Mouse (Mus musculus): ENCODE measurements around the gene Nadk. TPM values are rescaled to one million over a fixed set of nuclear protein-coding genes. Genes with fewer than 3 reads are reported as not detected.

Gene Nadk
- total and polyA plus RNA-seq, 2 experiments from 2014 or later: 37.4 to 48.0 TPM

DNA sequence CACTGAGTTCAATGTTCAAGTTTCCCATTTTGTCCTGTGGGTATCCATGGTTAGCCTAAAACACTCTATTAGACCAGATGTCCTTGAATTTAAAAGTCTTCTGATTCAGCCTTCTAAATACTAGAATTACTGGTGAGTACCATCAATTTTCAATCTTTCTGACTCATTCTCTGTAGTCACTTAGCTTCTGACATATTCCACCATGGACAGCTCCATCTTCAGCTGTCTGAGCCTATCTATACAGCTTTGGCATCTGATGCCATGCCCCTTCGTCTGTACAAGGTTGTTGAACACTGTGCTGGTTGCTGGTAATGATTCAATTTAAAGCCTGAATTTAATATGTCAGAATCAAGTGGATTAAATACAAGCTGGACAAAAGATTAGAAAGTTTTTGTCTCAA, 6.7 kb upstream of the Nadk start:
- H3K27me3 ChIP-seq (ENCODE audit: control insufficient read depth, insufficient read depth, low read length): no peaks in the 10 kb centered on the region
- H3K4me3 ChIP-seq (ENCODE audit: low read depth, low read length): no peak overlapping the region
- H3K36me3 ChIP-seq (replicated peaks; ENCODE audit: control insufficient read depth, insufficient read depth, low read length): peaks cover 81% of the 10 kb centered on the region
- 43% methylated on average over 1 of the region's 1 CpGs for WGBS
- no peaks in the 10 kb centered on the region for H3K9me3 ChIP-seq (replicated peaks; ENCODE audit: control insufficient read depth, low read length)
- no peak overlapping the region for H3K27ac ChIP-seq (ENCODE audit: low read depth)
- ATAC-seq (ENCODE audit: insufficient read depth, low read depth) (no peak), DNase-seq (ENCODE audit: low spot score) (no peak)
- no peak overlapping the region for H3K4me2 ChIP-seq (ENCODE audit: low read depth, low read length)
- H3K4me1 ChIP-seq (ENCODE audit: control insufficient read depth, insufficient read depth): peaks cover 6% of the 10 kb centered on the region
- TF ChIP-seq CTCF (IDR thresholded peaks at IDR 0.05; ENCODE audit: low read depth) (no peak), EP300 (IDR thresholded peaks at IDR 0.05; ENCODE audit: low read depth) (no peak)
- H3K9ac ChIP-seq (replicated peaks; ENCODE audit: low read depth, low read length): no peak overlapping the region

DNA sequence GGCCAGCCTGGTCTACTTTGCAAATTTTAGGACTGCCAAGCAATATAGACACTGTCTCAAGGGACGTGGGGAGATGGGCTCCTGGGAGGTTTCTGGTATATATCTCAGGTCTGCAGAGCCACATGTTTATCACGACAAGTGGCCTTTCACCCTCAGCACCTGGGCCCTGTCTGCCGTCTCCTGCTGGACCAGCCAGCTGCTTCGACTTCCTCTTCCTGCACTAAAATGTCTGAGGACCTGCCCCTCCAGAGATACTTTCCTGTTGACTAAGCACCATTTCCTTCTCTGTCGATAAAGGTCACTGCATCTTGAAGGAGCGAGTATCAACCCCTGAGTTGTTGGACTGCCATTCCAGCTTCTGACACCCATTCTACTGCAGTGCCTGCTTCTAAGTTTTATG, 2.7 kb upstream of the Nadk start:
- no peak overlapping the region for H3K9ac ChIP-seq (replicated peaks; ENCODE audit: low read depth, low read length)
- H3K9me3 ChIP-seq (replicated peaks; ENCODE audit: control insufficient read depth, low read length): no peaks in the 10 kb centered on the region
- TF ChIP-seq EP300 (IDR thresholded peaks at IDR 0.05; ENCODE audit: low read depth): no peak
- no peak for TF ChIP-seq CTCF (IDR thresholded peaks at IDR 0.05; ENCODE audit: low read depth)
- whole genome bisulfite sequencing: 39% methylated on average over 6 of the region's 6 CpGs
- H3K36me3 ChIP-seq (replicated peaks; ENCODE audit: control insufficient read depth, insufficient read depth, low read length): peaks cover 50% of the 10 kb centered on the region
- DNase-seq (ENCODE audit: low spot score) (peak; percentile 16), ATAC-seq (ENCODE audit: insufficient read depth, low read depth) (no peak)
- no peak overlapping the region for H3K4me3 ChIP-seq (ENCODE audit: low read depth, low read length)
- peaks cover 31% of the 10 kb centered on the region for H3K4me1 ChIP-seq (ENCODE audit: control insufficient read depth, insufficient read depth)
- no peaks in the 10 kb centered on the region for H3K27me3 ChIP-seq (ENCODE audit: control insufficient read depth, insufficient read depth, low read length)
- H3K27ac ChIP-seq (ENCODE audit: low read depth): no peak overlapping the region
- no peak overlapping the region for H3K4me2 ChIP-seq (ENCODE audit: low read depth, low read length)

- TF ChIP-seq CTCF (IDR thresholded peaks at IDR 0.05; ENCODE audit: low read depth) (no peak), EP300 (IDR thresholded peaks at IDR 0.05; ENCODE audit: low read depth) (peak; percentile 44; the same call in 1 of the 2 replicates)
- peak; percentile 2; the same call in 1 of the 2 replicates for ATAC-seq (ENCODE audit: insufficient read depth, low read depth)
- H3K27me3 ChIP-seq (ENCODE audit: control insufficient read depth, insufficient read depth, low read length): no peaks in the 10 kb centered on the region
- DNase-seq (ENCODE audit: low spot score): peak; percentile 68
- H3K4me1 ChIP-seq (ENCODE audit: control insufficient read depth, insufficient read depth): peaks cover 39% of the 10 kb centered on the region
- peak overlapping the region; percentile 94 for H3K27ac ChIP-seq (ENCODE audit: low read depth)
- H3K4me2 ChIP-seq (ENCODE audit: low read depth, low read length): no peak overlapping the region
- 15% methylated on average over 2 of the region's 2 CpGs for WGBS
- no peak overlapping the region; the same call in 1 of the 2 replicates for H3K9ac ChIP-seq (replicated peaks; ENCODE audit: low read depth, low read length)
- peaks cover 35% of the 10 kb centered on the region for H3K36me3 ChIP-seq (replicated peaks; ENCODE audit: control insufficient read depth, insufficient read depth, low read length)
- no peaks in the 10 kb centered on the region for H3K9me3 ChIP-seq (replicated peaks; ENCODE audit: control insufficient read depth, low read length)
- no peak overlapping the region for H3K4me3 ChIP-seq (ENCODE audit: low read depth, low read length)
These were observed 1.2 kb upstream of the Nadk start for GRCm38 (mm10) chr4:155560932-155561331.

DNA sequence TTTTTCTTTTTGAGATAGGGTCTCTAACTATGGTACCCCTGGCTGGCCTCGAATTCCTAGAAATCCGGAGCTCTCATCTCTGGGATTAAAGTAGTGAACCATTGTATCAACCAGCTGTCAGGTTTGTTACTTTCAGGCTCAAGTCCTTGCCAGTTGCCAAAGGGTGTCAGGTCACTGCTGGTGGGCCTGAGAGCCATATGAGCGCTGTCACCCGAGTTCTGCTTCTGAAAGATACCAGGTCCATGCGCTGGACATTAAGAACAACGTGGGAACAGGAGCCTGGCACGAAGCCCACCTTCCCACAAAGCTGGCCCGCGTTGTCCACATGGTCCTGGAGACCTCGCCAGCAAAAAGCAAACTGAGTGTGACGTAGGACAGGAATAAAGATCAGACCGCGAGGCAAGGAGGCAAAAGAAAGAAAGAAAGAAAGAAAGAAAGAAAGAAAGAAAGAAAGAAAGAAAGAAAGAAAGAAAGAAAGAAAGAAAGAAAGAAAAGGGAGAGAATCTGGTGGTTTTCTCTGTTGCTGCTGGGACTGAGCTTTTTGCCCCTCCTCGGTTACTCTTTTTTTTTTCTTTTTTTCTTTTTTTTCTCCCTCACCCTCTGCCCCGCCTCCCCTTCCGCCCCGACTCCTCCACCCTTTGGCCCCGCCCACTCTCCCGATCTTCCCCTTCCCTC, 684 bp downstream of the Nadk start:
- Histone ChIP-seq H3K4me3 (ENCODE audit: low read depth, low read length) (peak overlapping the region; percentile 68), H3K4me2 (ENCODE audit: low read depth, low read length) (peak overlapping the region; percentile 90), H3K36me3 (replicated peaks; ENCODE audit: control insufficient read depth, insufficient read depth, low read length) (peaks cover 19% of the 10 kb centered on the region), H3K9ac (replicated peaks; ENCODE audit: low read depth, low read length) (peak overlapping the region; percentile 27), H3K27ac (ENCODE audit: low read depth) (peak overlapping the region; percentile 94), H3K27me3 (ENCODE audit: control insufficient read depth, insufficient read depth, low read length) (no peaks in the 10 kb centered on the region), H3K4me1 (ENCODE audit: control insufficient read depth, insufficient read depth) (peaks cover 39% of the 10 kb centered on the region), H3K9me3 (replicated peaks; ENCODE audit: control insufficient read depth, low read length) (no peaks in the 10 kb centered on the region)
- no peak for TF ChIP-seq CTCF (IDR thresholded peaks at IDR 0.05; ENCODE audit: low read depth)
- TF ChIP-seq EP300 (IDR thresholded peaks at IDR 0.05; ENCODE audit: low read depth): peak; percentile 73; the same call in 1 of the 2 replicates
- 1% methylated on average over 19 of the region's 19 CpGs for WGBS
- DNase-seq (ENCODE audit: low spot score) (peak; percentile 86), ATAC-seq (ENCODE audit: insufficient read depth, low read depth) (peak; percentile 52)

DNA sequence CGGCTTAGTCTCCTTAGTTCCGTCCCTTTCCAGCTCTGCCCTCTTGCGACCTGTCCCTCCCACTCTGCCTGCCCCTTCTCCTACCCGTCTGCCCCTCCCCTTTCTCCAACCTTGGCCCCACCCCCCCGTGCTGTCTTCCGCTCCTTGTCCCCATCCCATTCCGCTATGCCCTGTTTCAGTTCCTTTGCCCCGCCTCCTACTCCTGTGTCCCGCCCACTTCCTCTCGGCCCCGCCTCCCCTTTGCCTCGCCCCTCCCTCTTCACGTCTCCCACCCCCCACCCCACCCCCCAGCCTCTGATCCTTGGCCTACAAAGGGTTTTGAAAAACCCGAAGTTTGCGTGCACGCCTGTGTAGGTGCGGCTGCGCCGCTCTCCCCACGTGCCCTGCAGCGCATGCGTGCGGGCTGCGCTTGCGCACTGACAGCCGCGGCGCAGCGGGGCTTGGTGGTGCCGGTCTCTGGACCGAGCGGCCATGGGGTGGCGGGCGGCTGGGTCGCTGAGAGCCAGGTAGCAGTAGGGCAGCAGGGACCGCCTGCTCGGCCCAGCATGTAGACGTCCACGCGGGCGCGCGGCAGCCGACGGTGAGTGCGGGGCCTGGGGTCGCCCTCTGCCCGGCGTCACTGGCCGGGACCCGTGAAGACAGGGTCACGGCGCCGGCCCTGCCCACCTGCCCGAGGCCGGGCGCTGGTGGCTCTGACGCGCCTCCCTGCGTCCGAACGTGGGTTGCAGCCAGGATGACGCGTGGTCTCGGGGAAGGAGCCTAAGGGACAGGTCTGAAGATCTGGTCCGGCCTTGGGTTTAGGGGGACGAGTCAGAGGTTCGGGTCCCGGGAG, 1.4 kb downstream of the Nadk start:
- TF ChIP-seq EP300 (IDR thresholded peaks at IDR 0.05; ENCODE audit: low read depth) (no peak), CTCF (IDR thresholded peaks at IDR 0.05; ENCODE audit: low read depth) (peak; percentile 40)
- peak overlapping the region; percentile 68 for H3K9ac ChIP-seq (replicated peaks; ENCODE audit: low read depth, low read length)
- H3K36me3 ChIP-seq (replicated peaks; ENCODE audit: control insufficient read depth, insufficient read depth, low read length): peaks cover 16% of the 10 kb centered on the region
- H3K4me2 ChIP-seq (ENCODE audit: low read depth, low read length): peak overlapping the region; percentile 90
- H3K4me3 ChIP-seq (ENCODE audit: low read depth, low read length): peak overlapping the region; percentile 68
- peaks cover 39% of the 10 kb centered on the region for H3K4me1 ChIP-seq (ENCODE audit: control insufficient read depth, insufficient read depth)
- no peaks in the 10 kb centered on the region for H3K9me3 ChIP-seq (replicated peaks; ENCODE audit: control insufficient read depth, low read length)
- DNase-seq (ENCODE audit: low spot score) (peak; percentile 99), ATAC-seq (ENCODE audit: insufficient read depth, low read depth) (peak; percentile 89)
- peak overlapping the region; percentile 94 for H3K27ac ChIP-seq (ENCODE audit: low read depth)
- H3K27me3 ChIP-seq (ENCODE audit: control insufficient read depth, insufficient read depth, low read length): no peaks in the 10 kb centered on the region
- under 1% methylated on average over 69 of the region's 69 CpGs for WGBS
